Mouse (Mus musculus): ENCODE results near the gene Dst.

Dst gene

GRCm38 (mm10) chr1:34104846-34105245, 196.8 kb downstream of the Dst start:
- no peak for DNase-seq

GRCm38 (mm10) chr1:34106606-34107005, 198.6 kb downstream of the Dst start:
- no peak for DNase-seq

- DNase-seq, result no peak
These were observed 199.1 kb downstream of the Dst start for GRCm38 (mm10) chr1:34107076-34107475.

GRCm38 (mm10) chr1:34109599-34110210, 201.7 kb downstream of the Dst start:
- DNase-seq, result no peak

GRCm38 (mm10) chr1:34110862-34111261, 202.8 kb downstream of the Dst start:
- no peak for DNase-seq

- no peak for DNase-seq
These were observed 203.9 kb downstream of the Dst start for GRCm38 (mm10) chr1:34111954-34112353.

GRCm38 (mm10) chr1:34116444-34116843, 208.4 kb downstream of the Dst start:
- no peak for DNase-seq

GRCm38 (mm10) chr1:34117056-34117455, 209.0 kb downstream of the Dst start:
- DNase-seq, result no peak

GRCm38 (mm10) chr1:34117709-34118108, 209.7 kb downstream of the Dst start:
- DNase-seq, result no peak

GRCm38 (mm10) chr1:34120066-34120465, 212.0 kb downstream of the Dst start:
- peak; percentile 58 to 71 for DNase-seq

GRCm38 (mm10) chr1:34120602-34121001, 212.6 kb downstream of the Dst start:
- DNase-seq, result no peak

- peak; percentile 81 to 88 for DNase-seq
These were observed 213.4 kb downstream of the Dst start for GRCm38 (mm10) chr1:34121157-34122015.

- DNase-seq, result no peak
These were observed 214.2 kb downstream of the Dst start for GRCm38 (mm10) chr1:34122198-34122597.

GRCm38 (mm10) chr1:34122905-34123304, 214.9 kb downstream of the Dst start:
- DNase-seq, result no peak

GRCm38 (mm10) chr1:34123334-34123733, 215.3 kb downstream of the Dst start:
- peak; percentile 14 to 58 for DNase-seq

GRCm38 (mm10) chr1:34124376-34124775, 216.4 kb downstream of the Dst start:
- no peak for DNase-seq

GRCm38 (mm10) chr1:34125148-34125547, 217.1 kb downstream of the Dst start:
- no peak for DNase-seq

GRCm38 (mm10) chr1:34127714-34128474, 219.9 kb downstream of the Dst start:
- no peak for DNase-seq

- no peak for DNase-seq
These were observed 220.8 kb downstream of the Dst start for GRCm38 (mm10) chr1:34128796-34129195.

- no peak for DNase-seq
These were observed 221.7 kb downstream of the Dst start for GRCm38 (mm10) chr1:34129691-34130090.

- DNase-seq, result no peak
These were observed 222.8 kb downstream of the Dst start for GRCm38 (mm10) chr1:34130804-34131203.

GRCm38 (mm10) chr1:34132875-34133274, 224.8 kb downstream of the Dst start:
- DNase-seq, result no peak

GRCm38 (mm10) chr1:34135535-34135934, 227.5 kb downstream of the Dst start:
- no peak for DNase-seq

All from lung, adult 18-20 months (tissue).